Mouse (Mus musculus) lung, postnatal 0 days (tissue): ENCODE results near the gene Gzmk.

Source experiments
- CTCF ChIP-seq: IDR thresholded peaks from 2 replicates; pipeline ENCODE4 v1.5.1; 2016; ENCODE audit warnings: antibody characterized with exemption, mild to moderate bottlenecking
- EP300 ChIP-seq: IDR thresholded peaks from 2 replicates; pipeline ENCODE4 v1.6.1; 2016; ENCODE audit warnings: antibody characterized with exemption, mild to moderate bottlenecking, control low read depth

DNA sequence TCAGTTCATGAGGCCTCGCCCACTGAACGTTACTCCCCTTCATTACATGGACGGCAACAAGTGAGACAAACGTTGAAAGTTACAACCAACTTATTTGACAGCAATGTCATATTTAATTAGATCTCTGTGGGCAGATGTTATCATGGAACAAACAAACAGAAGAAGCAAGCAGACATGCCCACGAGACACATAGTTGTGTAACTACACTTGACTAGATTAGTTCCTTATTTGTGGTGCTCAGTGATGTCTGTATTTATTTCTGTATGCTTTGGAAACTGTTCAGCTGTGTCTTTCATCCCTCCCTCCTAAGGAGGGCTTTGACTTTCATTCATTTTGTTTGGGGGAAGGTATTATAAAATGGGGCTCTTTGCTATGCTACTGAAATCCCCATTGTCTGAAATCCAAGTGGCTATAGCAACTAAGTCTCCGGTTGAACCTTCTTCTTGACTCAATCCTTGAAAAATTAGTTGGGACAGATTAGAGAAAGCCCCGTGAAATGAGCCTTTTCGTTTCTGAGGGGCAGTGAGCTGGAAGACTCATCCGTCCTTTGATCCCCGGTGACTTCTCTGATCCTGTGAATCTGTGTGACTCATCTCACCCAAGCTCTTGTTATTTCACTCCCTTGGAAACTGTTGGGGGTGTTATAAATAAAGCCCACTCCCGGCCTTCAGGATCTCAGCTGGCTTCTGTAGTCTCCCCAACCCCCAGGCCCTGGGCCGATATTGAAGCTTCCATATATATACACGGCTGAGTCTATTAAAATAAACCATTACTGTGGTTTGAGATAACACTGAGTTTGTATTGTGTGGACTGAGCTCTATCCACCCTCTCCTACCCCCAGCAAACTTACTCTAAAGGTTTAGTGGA lies 28.7 kb downstream of the Gzmk start:
- TF ChIP-seq CTCF, result no peak
- TF ChIP-seq EP300, result no peak
